Mouse (Mus musculus): ENCODE measurements around the gene Gm6370. TPM values are rescaled to one million over a fixed set of nuclear protein-coding genes. Genes with fewer than 3 reads are reported as not detected.
"Not testable (repeated sequence)": the region's sequence is repeated elsewhere in the genome, so short reads cannot be mapped to it uniquely, and the experiment has no call there.

Gm6370 gene
- polyA plus RNA-seq, 1 experiment from 2014 or later = not detected

GRCm38 (mm10) chr5:146466663-146467062 lies 24.5 kb upstream of the Gm6370 start:
- TF ChIP-seq CTCF (IDR thresholded peaks at IDR 0.05; ENCODE audit: low read depth) = no peak
- TF ChIP-seq EP300 (optimal IDR thresholded peaks at IDR 0.05) = no peak
- DNase-seq (ENCODE audit: low spot score) = no peak
- no peak overlapping the region for H3K4me3 ChIP-seq (ENCODE audit: low read depth, low read length)
- H3K4me2 ChIP-seq (replicated peaks; ENCODE audit: low read depth) = no peak overlapping the region
- H3K9me3 ChIP-seq (ENCODE audit: control insufficient read depth, low read length) = no peaks in the 10 kb centered on the region
- 92% methylated on average over 19 of the region's 19 CpGs for WGBS
- no peak for ATAC-seq (ENCODE audit: low FRiP score, low TSS enrichment)
- H3K27ac ChIP-seq (replicated peaks) = no peak overlapping the region
- H3K36me3 ChIP-seq (ENCODE audit: control insufficient read depth, insufficient read depth, low read length) = no peaks in the 10 kb centered on the region
- no peaks in the 10 kb centered on the region for H3K4me1 ChIP-seq (replicated peaks; ENCODE audit: control insufficient read depth, insufficient read depth)
- no peaks in the 10 kb centered on the region for H3K27me3 ChIP-seq (ENCODE audit: control insufficient read depth, insufficient read depth, low read length)
- H3K9ac ChIP-seq (ENCODE audit: low read length) = no peak overlapping the region

- H3K4me1 ChIP-seq (replicated peaks; ENCODE audit: control insufficient read depth, insufficient read depth) = no peaks in the 10 kb centered on the region
- ATAC-seq (ENCODE audit: low FRiP score, low TSS enrichment) = no peak
- 93% methylated on average over 8 of the region's 9 CpGs for WGBS
Observed at GRCm38 (mm10) chr5:146468311-146468710, 22.9 kb upstream of the Gm6370 start.

GRCm38 (mm10) chr5:146470821-146471220 lies 20.3 kb upstream of the Gm6370 start:
- no peaks in the 10 kb centered on the region for H3K27me3 ChIP-seq (ENCODE audit: control insufficient read depth, insufficient read depth, low read length)
- DNase-seq (ENCODE audit: low spot score) = no peak
- no peak overlapping the region for H3K27ac ChIP-seq (replicated peaks)
- no peak overlapping the region for H3K4me2 ChIP-seq (replicated peaks; ENCODE audit: low read depth)
- H3K9me3 ChIP-seq (ENCODE audit: control insufficient read depth, low read length) = no peaks in the 10 kb centered on the region
- H3K4me1 ChIP-seq (replicated peaks; ENCODE audit: control insufficient read depth, insufficient read depth) = no peaks in the 10 kb centered on the region
- H3K4me3 ChIP-seq (ENCODE audit: low read depth, low read length) = no peak overlapping the region
- TF ChIP-seq EP300 (optimal IDR thresholded peaks at IDR 0.05) (no peak), CTCF (IDR thresholded peaks at IDR 0.05; ENCODE audit: low read depth) (no peak)
- WGBS = 75% methylated on average over 9 of the region's 9 CpGs
- ATAC-seq (ENCODE audit: low FRiP score, low TSS enrichment) = no peak
- no peak overlapping the region for H3K9ac ChIP-seq (ENCODE audit: low read length)
- no peaks in the 10 kb centered on the region for H3K36me3 ChIP-seq (ENCODE audit: control insufficient read depth, insufficient read depth, low read length)

More at GRCm38 (mm10) chr5:146468311-146468710, 22.9 kb upstream of the Gm6370 start:
- no peak overlapping the region for H3K4me3 ChIP-seq (ENCODE audit: low read depth, low read length)
- no peaks in the 10 kb centered on the region for H3K27me3 ChIP-seq (ENCODE audit: control insufficient read depth, insufficient read depth, low read length)
- no peak overlapping the region for H3K9ac ChIP-seq (ENCODE audit: low read length)
- H3K4me2 ChIP-seq (replicated peaks; ENCODE audit: low read depth) = no peak overlapping the region
- DNase-seq (ENCODE audit: low spot score) = no peak
- no peak overlapping the region for H3K27ac ChIP-seq (replicated peaks)
- H3K9me3 ChIP-seq (ENCODE audit: control insufficient read depth, low read length) = no peaks in the 10 kb centered on the region
- TF ChIP-seq CTCF (IDR thresholded peaks at IDR 0.05; ENCODE audit: low read depth) = no peak
- no peak for TF ChIP-seq EP300 (optimal IDR thresholded peaks at IDR 0.05)
- H3K36me3 ChIP-seq (ENCODE audit: control insufficient read depth, insufficient read depth, low read length) = no peaks in the 10 kb centered on the region

- Histone ChIP-seq H3K9me3 (ENCODE audit: control insufficient read depth, low read length) (no peaks in the 10 kb centered on the region), H3K36me3 (ENCODE audit: control insufficient read depth, insufficient read depth, low read length) (no peaks in the 10 kb centered on the region), H3K4me1 (replicated peaks; ENCODE audit: control insufficient read depth, insufficient read depth) (no peaks in the 10 kb centered on the region), H3K4me2 (replicated peaks; ENCODE audit: low read depth) (no peak overlapping the region), H3K9ac (ENCODE audit: low read length) (no peak overlapping the region), H3K4me3 (ENCODE audit: low read depth, low read length) (no peak overlapping the region), H3K27me3 (ENCODE audit: control insufficient read depth, insufficient read depth, low read length) (no peaks in the 10 kb centered on the region), H3K27ac (replicated peaks) (no peak overlapping the region)
- ATAC-seq (ENCODE audit: low FRiP score, low TSS enrichment) (no peak), DNase-seq (ENCODE audit: low spot score) (no peak)
- TF ChIP-seq EP300 (optimal IDR thresholded peaks at IDR 0.05) = no peak
- TF ChIP-seq CTCF (IDR thresholded peaks at IDR 0.05; ENCODE audit: low read depth) = no peak
- 72% methylated on average over 5 of the region's 5 CpGs for WGBS
Observed at GRCm38 (mm10) chr5:146471311-146471710, 19.9 kb upstream of the Gm6370 start.

- Histone ChIP-seq H3K4me3 (ENCODE audit: low read depth, low read length) (no peak overlapping the region), H3K9me3 (ENCODE audit: control insufficient read depth, low read length) (no peaks in the 10 kb centered on the region), H3K9ac (ENCODE audit: low read length) (no peak overlapping the region), H3K27ac (replicated peaks) (no peak overlapping the region), H3K4me1 (replicated peaks; ENCODE audit: control insufficient read depth, insufficient read depth) (no peaks in the 10 kb centered on the region), H3K4me2 (replicated peaks; ENCODE audit: low read depth) (no peak overlapping the region), H3K27me3 (ENCODE audit: control insufficient read depth, insufficient read depth, low read length) (no peaks in the 10 kb centered on the region), H3K36me3 (ENCODE audit: control insufficient read depth, insufficient read depth, low read length) (no peaks in the 10 kb centered on the region)
- no peak for TF ChIP-seq EP300 (optimal IDR thresholded peaks at IDR 0.05)
- no peak for TF ChIP-seq CTCF (IDR thresholded peaks at IDR 0.05; ENCODE audit: low read depth)
- ATAC-seq (ENCODE audit: low FRiP score, low TSS enrichment) (no peak), DNase-seq (ENCODE audit: low spot score) (no peak)
- WGBS = 91% methylated on average over 12 of the region's 12 CpGs
Observed at GRCm38 (mm10) chr5:146471821-146472220, 19.3 kb upstream of the Gm6370 start.

GRCm38 (mm10) chr5:146479564-146479963 lies 11.6 kb upstream of the Gm6370 start:
- H3K4me1 ChIP-seq (replicated peaks; ENCODE audit: control insufficient read depth, insufficient read depth); H3K9ac ChIP-seq (ENCODE audit: low read length); H3K4me3 ChIP-seq (ENCODE audit: low read depth, low read length); H3K9me3 ChIP-seq (ENCODE audit: control insufficient read depth, low read length); DNase-seq (ENCODE audit: low spot score); H3K27me3 ChIP-seq (ENCODE audit: control insufficient read depth, insufficient read depth, low read length); H3K27ac ChIP-seq (replicated peaks); ATAC-seq (ENCODE audit: low FRiP score, low TSS enrichment); H3K36me3 ChIP-seq (ENCODE audit: control insufficient read depth, insufficient read depth, low read length); H3K4me2 ChIP-seq (replicated peaks; ENCODE audit: low read depth): not testable (repeated sequence)
- peak; percentile 71 for TF ChIP-seq CTCF (IDR thresholded peaks at IDR 0.05; ENCODE audit: low read depth)
- 9% methylated on average over 4 of the region's 4 CpGs for WGBS

GRCm38 (mm10) chr5:146481665-146482064 lies 9.5 kb upstream of the Gm6370 start, which contains the start of gene Gm6408:
Gene Gm6408, plus strand, starts transcription at chr5:146481965.
- not testable (repeated sequence) for H3K27me3 ChIP-seq (ENCODE audit: control insufficient read depth, insufficient read depth, low read length); H3K4me2 ChIP-seq (replicated peaks; ENCODE audit: low read depth); H3K9me3 ChIP-seq (ENCODE audit: control insufficient read depth, low read length); ATAC-seq (ENCODE audit: low FRiP score, low TSS enrichment); H3K4me3 ChIP-seq (ENCODE audit: low read depth, low read length); H3K27ac ChIP-seq (replicated peaks); H3K36me3 ChIP-seq (ENCODE audit: control insufficient read depth, insufficient read depth, low read length); H3K9ac ChIP-seq (ENCODE audit: low read length); H3K4me1 ChIP-seq (replicated peaks; ENCODE audit: control insufficient read depth, insufficient read depth); DNase-seq (ENCODE audit: low spot score)
- 86% methylated on average over 1 of the region's 3 CpGs for WGBS
